Mouse (Mus musculus) embryo, embryonic 11 days (tissue): ENCODE measurements around the gene Fam171a2.

Source experiments
- DNase-seq: peaks from one replicate; pipeline ENCODE4 v3.0.0-alpha.2; 2015

Gene Fam171a2

GRCm38 (mm10) chr11:102447497-102447896 is at the start of gene Fam171a2:
TSS of gene Fam171a2 (minus strand) at chr11:102447682.
- DNase-seq, result peak; percentile 89

- no peak for DNase-seq
These were observed 49.2 kb upstream of the Fam171a2 start for GRCm38 (mm10) chr11:102496732-102497131.

- DNase-seq, result no peak
These were observed 48.7 kb upstream of the Fam171a2 start for GRCm38 (mm10) chr11:102496206-102496605.

- no peak for DNase-seq
These were observed 48.3 kb upstream of the Fam171a2 start for GRCm38 (mm10) chr11:102495742-102496141.

GRCm38 (mm10) chr11:102495114-102495513 is 47.6 kb upstream of the Fam171a2 start:
- no peak for DNase-seq

GRCm38 (mm10) chr11:102494063-102494650 is 46.7 kb upstream of the Fam171a2 start:
- no peak for DNase-seq

GRCm38 (mm10) chr11:102493241-102493640 is 45.8 kb upstream of the Fam171a2 start:
- no peak for DNase-seq

GRCm38 (mm10) chr11:102487901-102488300 is 40.4 kb upstream of the Fam171a2 start:
- DNase-seq, result no peak

GRCm38 (mm10) chr11:102486733-102487386 is 39.4 kb upstream of the Fam171a2 start:
- DNase-seq, result peak; percentile 86

GRCm38 (mm10) chr11:102481779-102482178 is 34.3 kb upstream of the Fam171a2 start:
- DNase-seq, result no peak

- no peak for DNase-seq
These were observed 33.4 kb upstream of the Fam171a2 start for GRCm38 (mm10) chr11:102480897-102481296.

GRCm38 (mm10) chr11:102480111-102480510 is 32.6 kb upstream of the Fam171a2 start:
- DNase-seq, result no peak

- no peak for DNase-seq
These were observed 32.1 kb upstream of the Fam171a2 start for GRCm38 (mm10) chr11:102479581-102479980.

- no peak for DNase-seq
These were observed 31.2 kb upstream of the Fam171a2 start for GRCm38 (mm10) chr11:102478671-102479070.

- DNase-seq, result no peak
These were observed 27.5 kb upstream of the Fam171a2 start for GRCm38 (mm10) chr11:102475027-102475426.

- DNase-seq, result no peak
These were observed 22.3 kb upstream of the Fam171a2 start, which contains the start of gene Itga2b for GRCm38 (mm10) chr11:102469648-102470357. TSS of gene Itga2b (minus strand) at chr11:102470122.

- DNase-seq, result peak; percentile 95
These were observed 19.7 kb upstream of the Fam171a2 start for GRCm38 (mm10) chr11:102467041-102467631.

- peak; percentile 46 for DNase-seq
These were observed 18.4 kb upstream of the Fam171a2 start for GRCm38 (mm10) chr11:102465713-102466436.

GRCm38 (mm10) chr11:102464901-102465300 is 17.4 kb upstream of the Fam171a2 start:
- DNase-seq, result no peak

GRCm38 (mm10) chr11:102461764-102462163 is 14.3 kb upstream of the Fam171a2 start:
- DNase-seq, result no peak

- DNase-seq, result no peak
These were observed 13.1 kb upstream of the Fam171a2 start for GRCm38 (mm10) chr11:102460541-102460940.

- DNase-seq, result peak; percentile 95
These were observed 8.4 kb upstream of the Fam171a2 start for GRCm38 (mm10) chr11:102455740-102456396.
